Mouse (Mus musculus): ENCODE results near the gene Trf. TPM values are rescaled to one million over a fixed set of nuclear protein-coding genes. Genes with fewer than 3 reads are reported as not detected.
A peak's percentile ranks its signal among the peaks of the same experiment; 100 is the strongest.

Gene Trf
- total RNA-seq, 2 experiments from 2014 or later: 87.2 to 152 TPM

DNA sequence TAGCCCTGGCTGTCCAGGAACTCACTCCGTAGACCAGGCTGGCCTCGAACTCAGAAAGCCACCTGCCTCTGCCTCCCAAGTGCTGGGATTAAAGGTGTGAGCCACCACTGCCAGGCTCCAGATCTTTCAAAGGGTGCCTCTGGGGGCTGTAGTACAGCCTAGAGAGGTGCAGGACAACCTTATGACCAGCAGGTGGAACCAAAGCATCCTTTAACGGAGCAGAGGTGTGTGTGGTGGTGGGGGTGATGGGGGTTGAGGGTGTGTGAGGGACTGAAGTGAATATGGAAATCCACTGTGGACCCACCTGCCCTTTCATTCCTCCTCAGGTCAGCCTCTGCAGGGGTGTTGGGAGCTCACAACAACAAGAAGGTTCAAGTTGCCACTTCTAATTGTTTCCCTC is 4.8 kb downstream of the Trf start:
- peak; percentile 72 for ATAC-seq (replicated peaks; ENCODE audit: poor library complexity)

DNA sequence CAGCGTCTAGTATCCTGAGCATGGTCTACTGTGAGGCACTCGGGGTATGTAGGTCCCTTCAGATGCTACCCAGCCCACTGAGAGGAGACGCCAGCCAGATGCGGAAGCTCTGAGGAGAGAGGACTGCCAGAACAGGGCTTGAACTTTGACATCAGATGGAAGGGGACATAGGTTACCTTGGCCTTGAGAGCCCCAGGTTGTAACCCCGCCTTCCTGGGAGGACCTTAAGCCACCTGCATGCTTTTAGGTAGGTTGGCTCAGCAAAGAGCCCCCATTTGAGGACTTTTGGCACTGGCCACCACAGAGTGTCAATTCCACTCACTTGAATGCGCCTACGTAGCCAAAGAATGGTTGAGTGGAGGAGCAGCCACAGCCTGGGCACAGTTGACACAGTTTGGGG is 5.5 kb downstream of the Trf start:
- ATAC-seq (replicated peaks; ENCODE audit: poor library complexity): no peak

- no peak for ATAC-seq (replicated peaks; ENCODE audit: poor library complexity)
Observed at GRCm38 (mm10) chr9:103214281-103214680, 16.0 kb downstream of the Trf start.

- no peak for ATAC-seq (replicated peaks; ENCODE audit: poor library complexity)
Observed at GRCm38 (mm10) chr9:103213631-103214030, 16.6 kb downstream of the Trf start.

- ATAC-seq (replicated peaks; ENCODE audit: poor library complexity): no peak
Observed at GRCm38 (mm10) chr9:103212654-103213420, 17.4 kb downstream of the Trf start.

- no peak for ATAC-seq (replicated peaks; ENCODE audit: poor library complexity)
Observed at GRCm38 (mm10) chr9:103208802-103209423, 21.3 kb downstream of the Trf start.

- peak; percentile 100 for ATAC-seq (replicated peaks; ENCODE audit: poor library complexity)
Observed at GRCm38 (mm10) chr9:103207846-103208245, 22.4 kb downstream of the Trf start.

GRCm38 (mm10) chr9:103205786-103206185 is 24.5 kb downstream of the Trf start:
- ATAC-seq (replicated peaks; ENCODE audit: poor library complexity): no peak

- peak; percentile 100 for ATAC-seq (replicated peaks; ENCODE audit: poor library complexity)
Observed at GRCm38 (mm10) chr9:103201561-103202260, 28.5 kb downstream of the Trf start, which contains the start of gene Srprb. Gene Srprb (minus strand): TSS chr9:103202137.

DNA sequence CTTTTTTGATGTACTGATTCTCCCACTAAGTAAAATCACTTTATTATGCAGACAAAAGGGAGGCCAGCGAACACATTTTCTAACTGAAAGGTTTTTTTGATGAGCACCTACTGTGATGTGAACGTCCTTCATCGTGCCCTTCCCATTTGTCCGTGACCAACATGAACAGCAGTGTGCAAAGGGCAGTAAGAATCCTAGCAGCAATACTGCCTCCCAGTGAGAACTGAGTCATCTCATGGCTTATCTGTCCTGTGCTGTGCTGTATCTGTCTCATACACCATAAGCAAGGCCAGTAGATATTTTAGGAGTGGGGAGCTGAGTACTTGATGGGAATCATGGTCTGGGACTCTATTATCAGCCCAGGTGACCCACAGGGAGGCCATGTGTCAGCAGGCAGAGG is 41.8 kb downstream of the Trf start:
- no peak for ATAC-seq (replicated peaks; ENCODE audit: poor library complexity)

DNA sequence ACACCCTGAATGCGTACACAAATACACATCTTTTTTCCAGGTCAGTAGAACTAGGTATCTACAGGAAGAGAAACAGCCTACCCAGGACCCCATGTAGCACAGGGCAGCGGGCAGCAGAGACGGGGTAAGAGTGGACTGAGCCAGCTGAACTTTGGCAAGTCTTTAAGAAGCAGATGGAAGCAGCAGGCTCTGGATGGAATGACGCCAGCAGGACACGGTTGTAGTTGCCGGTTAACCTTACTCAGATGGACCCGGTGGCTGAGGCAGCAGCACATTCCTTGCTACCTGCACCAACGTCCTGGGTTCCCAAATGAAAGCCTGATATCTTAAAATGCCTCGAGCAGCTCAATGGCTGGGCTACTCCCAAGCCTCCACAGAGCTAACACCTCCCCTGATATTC is 43.5 kb downstream of the Trf start:
- ATAC-seq (replicated peaks; ENCODE audit: poor library complexity): no peak

GRCm38 (mm10) chr9:103185946-103186345 is 44.3 kb downstream of the Trf start:
- no peak for ATAC-seq (replicated peaks; ENCODE audit: poor library complexity)

DNA sequence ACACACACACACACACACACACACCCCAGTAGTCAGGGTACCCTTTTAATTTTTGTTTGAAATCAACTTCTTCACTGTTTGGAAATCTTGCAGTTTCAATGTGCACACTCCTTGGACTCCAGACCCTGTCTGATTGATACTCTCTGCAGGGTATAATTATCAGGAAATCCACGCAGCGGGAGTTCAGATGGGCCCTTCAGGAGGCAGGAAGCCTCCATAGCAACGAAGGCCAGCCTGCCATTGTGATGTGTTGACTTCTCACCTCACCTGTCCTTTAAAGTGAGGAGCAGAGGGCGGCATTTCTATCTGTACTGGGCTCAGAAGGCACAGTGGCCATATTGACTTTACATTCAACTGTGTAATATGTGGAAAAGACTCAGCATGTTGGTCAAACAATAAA is 45.4 kb downstream of the Trf start:
- no peak for ATAC-seq (replicated peaks; ENCODE audit: poor library complexity)

DNA sequence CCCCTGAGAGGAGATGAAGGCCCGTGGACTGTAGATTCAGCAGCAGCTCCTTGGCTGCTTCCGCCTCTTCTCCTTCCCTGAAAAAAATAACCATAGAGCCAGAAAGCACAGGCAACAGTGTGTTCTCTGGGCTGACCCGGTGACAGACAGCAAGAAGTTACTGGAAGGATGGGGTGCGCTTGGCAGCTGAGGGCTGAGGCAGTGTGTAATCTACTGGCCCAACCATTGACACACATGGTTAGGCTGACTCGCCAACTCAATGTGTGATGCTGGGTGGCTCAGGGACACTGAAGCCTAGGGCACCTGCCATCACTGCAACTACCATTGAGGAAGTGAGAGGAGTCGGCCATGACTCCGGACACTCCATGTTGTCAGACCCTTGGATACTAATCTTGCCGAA is 48.4 kb downstream of the Trf start:
- no peak for ATAC-seq (replicated peaks; ENCODE audit: poor library complexity)

DNA sequence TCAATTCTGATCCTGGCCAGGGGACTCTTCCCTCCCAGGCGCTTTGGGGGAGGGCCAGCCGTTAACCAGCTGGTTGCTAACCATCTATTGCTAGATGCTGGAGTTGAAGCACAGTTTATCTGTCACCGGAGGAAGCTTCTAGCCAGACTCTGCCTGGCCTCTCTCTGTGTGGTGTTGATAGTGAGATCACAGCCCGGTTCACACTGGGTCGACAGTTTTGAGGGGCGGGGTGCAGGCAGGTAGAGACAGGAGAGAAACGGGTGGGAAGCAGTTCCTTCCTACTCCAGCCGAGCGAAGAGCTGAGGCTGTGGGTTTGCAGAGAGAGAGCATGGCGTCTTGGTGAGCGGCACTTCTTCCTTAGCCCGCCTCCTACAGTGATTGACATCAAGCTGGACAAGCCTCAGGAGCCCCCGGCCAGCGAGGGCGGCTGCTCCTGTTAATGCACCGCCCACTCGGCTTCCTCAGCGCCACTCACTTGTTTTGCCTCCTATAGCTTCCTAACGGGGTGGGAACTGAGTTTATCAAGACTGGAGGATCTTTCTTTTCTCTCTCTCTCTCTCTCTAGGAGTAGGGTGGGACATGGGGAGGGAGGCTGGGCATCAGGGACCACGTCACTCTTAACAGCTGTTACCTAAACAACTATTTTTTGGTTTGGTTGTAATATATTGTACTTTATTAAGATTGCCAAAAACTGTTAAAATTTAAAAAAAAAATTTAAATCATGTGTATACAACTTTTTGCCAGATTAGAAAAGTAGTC is 49.3 kb downstream of the Trf start:
- peak; percentile 91 for ATAC-seq (replicated peaks; ENCODE audit: poor library complexity)

- ATAC-seq (replicated peaks; ENCODE audit: poor library complexity): peak; percentile 40
Observed at GRCm38 (mm10) chr9:103180303-103180702, 49.9 kb downstream of the Trf start.

- peak; percentile 46 for ATAC-seq (replicated peaks; ENCODE audit: poor library complexity)
Observed at GRCm38 (mm10) chr9:103175692-103176091, 54.6 kb downstream of the Trf start.

DNA sequence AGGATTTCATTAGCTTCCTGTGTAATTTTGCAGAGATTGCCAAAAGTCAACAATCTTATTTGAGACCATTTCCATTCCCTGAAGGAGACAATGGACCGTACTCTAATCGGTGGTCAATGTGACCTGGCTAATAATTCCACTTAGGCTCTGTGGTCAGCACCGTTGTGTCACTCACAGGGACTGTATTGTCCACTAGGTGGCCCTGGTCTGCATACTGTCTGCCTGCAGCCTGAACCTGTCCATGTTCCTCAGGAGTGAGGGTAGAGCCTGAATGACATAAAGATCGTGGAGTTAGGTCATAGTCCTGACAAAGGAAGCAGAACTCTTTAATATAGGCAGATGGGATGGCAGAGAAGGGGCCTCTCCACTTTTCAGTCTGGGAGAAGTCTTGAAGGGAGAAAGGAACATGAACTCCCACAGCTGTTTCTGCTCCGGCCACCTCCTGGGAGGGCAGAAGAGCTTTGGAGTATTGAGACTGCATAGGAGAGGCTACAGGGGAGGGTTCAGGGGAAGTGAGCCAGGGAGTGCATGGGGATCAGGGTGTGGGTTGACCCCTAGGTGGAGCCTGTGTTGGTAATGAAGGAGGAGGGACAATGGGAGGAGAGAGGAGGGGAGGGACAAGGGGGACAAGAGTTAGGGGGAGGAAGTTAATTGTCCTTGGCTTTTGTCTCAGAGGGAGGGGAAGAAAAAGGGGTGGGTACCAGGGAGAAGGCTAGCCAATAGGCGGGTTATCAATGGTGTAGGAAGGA is 55.3 kb downstream of the Trf start:
- peak; percentile 75 for ATAC-seq (replicated peaks; ENCODE audit: poor library complexity)

GRCm38 (mm10) chr9:103168771-103169170 is 61.5 kb downstream of the Trf start:
- no peak for ATAC-seq (replicated peaks; ENCODE audit: poor library complexity)

DNA sequence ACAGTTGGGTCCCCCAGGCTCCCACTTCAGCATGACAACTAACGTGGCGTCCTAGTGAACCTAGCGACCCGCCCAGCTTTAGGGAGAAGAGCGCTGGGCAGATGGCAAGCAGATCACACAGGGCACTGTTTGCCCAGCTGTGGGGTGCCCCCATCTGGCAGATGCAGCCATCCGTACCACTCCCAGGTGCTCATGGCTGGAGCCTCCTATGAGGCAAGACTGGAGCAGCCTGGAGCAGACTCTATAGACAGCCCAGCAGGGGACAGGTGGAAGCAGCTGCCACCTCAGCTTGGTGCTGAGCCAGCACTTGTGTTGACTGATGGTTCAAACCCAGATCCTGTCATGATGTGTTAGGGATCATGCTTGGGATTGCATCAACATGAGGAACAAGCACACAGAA is 62.2 kb downstream of the Trf start:
- ATAC-seq (replicated peaks; ENCODE audit: poor library complexity): no peak; the same call in 1 of the 2 replicates

All from megakaryocyte progenitor cell, adult 5-6 weeks (primary cell).